Mouse (Mus musculus): Measurements from ENCODE around the gene Hsf3.

DNA sequence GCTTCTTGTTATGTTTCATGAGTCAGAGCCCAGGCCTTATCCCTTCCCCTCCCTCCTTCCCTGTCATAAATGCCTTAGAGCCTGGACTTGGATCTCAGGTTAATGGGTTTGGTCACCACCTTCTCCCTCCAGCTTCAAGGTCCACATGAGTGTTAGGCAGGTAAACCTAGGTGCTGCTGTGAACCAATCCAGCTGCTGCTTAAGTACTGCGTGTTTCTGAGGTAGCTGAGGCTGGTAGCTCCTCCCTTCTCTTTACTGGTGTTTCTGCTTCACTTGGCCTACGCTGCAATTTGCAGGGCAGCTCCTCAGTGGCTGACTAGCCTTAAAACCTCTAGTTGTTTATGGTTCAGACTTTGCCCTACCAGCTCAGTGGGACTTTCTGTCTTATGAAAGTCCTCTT, 945 bp downstream of the Hsf3 start, which contains the start of gene Heph:
- TF ChIP-seq FLI1 (IDR thresholded peaks at IDR 0.05; ENCODE audit: low read length): no peak
- no peak for TF ChIP-seq GATA1 (IDR thresholded peaks at IDR 0.05; ENCODE audit: borderline replicate concordance, low read length)
